Mouse (Mus musculus): ENCODE data around the gene Mtmr3.

Gene Mtmr3

DNA sequence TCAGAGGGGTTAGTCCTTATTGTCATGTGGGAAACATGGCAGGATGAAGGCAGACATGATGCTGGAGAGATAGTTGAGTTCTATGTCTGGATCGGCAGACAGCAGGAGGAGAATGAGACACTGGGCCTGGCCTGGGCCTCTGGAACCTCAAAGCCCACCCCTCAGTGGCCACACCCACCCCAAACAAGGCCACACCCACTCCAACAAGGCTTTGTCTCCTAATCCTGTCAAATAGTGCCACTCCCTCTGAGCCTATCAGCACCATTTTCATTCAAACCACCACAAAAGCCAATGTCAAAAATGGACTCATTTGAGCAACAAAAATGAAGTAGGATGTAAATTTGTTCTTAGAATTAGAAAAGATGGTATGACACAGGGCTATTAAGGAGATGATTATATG is 130.5 kb downstream of the Mtmr3 start:
- no peak for DNase-seq (ENCODE audit: low read depth)

DNA sequence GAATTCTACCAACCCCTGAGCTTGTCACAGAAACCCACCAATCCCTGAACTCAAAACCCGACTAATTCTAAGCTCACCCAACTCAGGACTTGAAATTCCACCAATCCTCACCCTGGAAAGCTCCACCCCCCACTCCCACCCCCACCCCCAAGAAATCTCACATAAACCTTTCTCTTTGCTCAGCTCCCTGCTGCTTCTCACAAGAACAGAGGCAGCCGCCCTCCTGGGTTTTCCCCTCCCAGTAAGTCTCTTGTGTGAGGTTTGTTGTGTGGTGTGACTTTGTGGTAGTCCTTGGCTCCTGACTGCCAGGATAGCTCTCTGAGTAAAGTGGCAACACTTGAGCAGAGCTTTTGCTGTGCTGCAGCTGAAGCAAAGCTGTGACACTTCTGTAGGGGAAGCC is 131.8 kb downstream of the Mtmr3 start:
- no peak for DNase-seq (ENCODE audit: low read depth)

DNA sequence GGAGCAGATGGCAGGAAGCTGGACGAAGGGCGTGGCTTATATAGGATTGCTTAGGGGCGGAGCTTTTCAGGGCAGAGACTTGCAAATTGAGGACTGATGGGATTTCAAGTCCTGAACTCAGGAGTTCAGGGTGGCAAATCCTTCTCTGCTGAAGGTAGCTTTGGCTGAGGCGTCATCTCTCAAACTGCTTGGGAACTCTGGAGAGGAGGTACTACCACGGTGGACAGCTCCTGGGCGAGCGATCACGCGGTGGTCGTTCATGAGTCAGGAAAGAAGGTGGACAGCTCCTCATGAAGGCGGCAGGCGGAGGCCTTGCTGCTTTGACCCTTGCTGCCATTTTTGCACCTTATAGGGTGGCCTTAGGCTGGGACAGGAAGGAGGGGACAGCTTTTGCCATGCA is 133.5 kb downstream of the Mtmr3 start:
- DNase-seq (ENCODE audit: low read depth): no peak

DNA sequence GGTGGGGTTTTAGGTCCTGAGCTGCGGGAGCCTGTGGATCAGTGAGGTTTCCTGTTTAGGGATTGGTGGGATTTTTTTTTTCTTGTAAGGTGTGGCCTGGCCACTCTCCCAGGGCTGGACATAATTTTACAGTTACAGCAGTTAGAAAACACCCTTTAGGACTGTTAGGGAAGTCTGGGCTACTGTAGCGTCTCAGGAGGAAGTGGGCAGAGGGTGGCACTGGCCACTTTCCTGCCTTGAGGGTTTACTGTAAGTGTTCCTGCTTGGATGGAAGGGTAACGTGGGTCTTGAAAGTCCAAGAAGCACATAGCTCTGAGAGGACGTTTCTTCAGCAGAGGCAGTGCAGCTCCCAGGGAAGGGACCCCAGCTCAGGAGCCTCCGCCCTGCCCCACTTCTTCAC is 134.0 kb downstream of the Mtmr3 start:
- no peak for DNase-seq (ENCODE audit: low read depth)

DNA sequence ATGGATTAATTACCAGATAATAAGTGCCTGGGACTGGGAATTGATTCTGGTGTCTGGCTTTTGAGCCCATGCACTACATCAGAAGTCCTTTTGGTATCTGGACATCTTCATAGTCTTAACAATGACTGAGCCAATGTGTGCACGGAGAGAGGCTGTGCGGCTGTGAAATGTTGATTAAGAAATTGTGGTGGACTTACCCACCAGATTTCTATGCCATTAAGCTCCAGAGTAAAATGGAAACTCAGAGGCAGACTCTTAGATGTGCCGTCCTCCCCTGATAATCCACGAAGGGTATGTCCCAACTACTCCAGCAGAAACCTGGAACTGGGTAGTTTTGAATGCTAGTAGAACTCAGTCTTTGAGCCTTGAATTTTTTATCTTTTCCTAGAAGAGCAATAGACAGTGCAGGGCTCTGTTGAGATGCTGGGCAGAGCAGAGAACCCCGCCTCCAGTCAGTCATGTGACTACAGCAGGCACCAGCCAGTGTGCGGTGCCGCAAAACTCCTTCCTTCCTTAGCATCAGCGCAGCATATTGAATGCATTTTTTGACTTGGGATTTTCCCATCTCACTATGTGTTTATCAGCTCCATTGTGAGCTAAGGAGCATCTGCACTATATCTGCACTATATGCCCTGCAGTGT is 139.6 kb downstream of the Mtmr3 start:
- DNase-seq (ENCODE audit: low read depth): no peak

DNA sequence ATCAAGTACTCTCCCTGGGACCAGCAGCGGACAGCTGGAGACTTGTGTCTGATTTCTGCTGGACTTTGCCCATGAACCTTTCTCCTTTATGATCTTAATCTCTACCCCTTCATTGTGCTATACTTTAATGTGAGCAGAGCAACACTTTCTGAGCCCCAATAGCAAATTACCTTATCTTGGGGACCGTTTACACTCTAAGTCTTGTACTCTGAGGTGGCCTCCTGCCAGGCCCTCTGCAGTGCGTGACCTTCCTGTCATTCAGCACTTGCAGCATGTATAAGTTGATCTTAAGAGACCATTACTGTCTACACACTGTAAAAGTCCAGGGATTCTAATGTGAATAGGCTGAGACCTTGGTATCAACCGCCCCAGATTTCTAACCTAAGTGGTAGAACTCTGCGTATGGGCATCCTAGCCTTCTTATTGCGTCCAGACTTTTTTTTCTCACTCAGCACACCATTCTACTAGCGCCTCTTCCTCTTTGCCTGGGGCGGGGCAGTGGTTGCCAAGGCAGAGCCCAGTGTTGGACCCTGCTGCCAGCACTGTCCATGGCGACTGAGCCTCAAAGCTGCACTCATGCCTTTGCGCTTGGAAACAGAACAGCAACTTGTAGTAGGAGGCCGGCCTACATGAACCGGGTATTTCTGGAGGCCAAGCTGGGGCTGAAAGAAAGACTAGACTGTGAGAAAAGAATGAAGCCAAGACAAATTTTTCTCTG is 142.0 kb downstream of the Mtmr3 start:
- DNase-seq (ENCODE audit: low read depth): no peak

DNA sequence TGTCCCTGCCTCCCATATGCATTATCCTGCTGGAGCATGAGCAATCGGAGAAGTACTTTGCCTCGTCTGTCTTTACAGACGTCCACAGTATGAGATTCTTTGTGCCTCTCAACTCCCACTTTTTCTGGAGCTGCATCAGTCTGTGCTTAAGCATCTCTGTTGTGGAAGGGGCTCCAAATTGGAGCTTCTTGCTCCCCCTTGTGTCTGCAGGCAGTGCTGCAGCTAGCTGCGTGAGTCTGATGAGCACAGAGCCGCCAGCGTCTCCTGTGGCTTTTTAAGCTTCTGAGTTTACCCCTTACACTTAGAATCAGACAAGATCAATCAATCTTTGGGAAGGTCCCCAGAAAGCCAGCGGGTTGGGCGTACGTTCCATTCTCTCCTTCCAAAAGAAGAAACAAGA is 143.5 kb downstream of the Mtmr3 start:
- peak; percentile 31 for DNase-seq (ENCODE audit: low read depth)

DNA sequence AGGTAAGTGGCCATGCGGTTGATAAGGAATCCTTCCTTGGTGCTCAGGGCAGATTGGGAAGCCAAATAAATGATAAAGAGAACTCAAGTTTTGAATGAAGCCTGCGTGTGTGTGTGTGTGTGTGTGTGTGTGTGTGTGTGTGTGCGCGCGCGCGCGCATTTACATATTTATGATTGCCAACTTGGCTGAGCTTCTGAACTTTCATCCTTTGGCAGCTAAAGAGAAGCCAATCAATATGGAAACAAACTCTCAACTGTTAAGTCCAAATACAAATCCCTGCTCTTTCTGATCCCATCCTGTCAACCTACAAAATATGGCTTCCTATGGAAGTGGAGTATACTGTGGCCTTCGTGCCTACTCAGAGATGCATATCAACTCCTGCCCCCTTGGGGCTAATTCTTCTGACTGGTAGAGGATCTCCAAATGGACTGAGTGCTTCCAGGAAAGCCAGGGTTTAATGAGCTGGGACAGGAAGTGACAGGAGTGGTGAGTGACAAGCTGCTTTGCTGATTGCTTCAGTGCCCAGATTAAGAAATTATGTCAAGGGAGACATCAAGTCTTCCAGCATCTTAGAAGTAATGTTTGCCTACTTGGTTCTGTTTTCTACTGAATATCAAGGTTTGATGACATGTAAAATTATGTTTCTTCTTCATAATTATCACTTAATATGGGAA is 148.3 kb downstream of the Mtmr3 start:
- no peak for DNase-seq (ENCODE audit: low read depth)

DNA sequence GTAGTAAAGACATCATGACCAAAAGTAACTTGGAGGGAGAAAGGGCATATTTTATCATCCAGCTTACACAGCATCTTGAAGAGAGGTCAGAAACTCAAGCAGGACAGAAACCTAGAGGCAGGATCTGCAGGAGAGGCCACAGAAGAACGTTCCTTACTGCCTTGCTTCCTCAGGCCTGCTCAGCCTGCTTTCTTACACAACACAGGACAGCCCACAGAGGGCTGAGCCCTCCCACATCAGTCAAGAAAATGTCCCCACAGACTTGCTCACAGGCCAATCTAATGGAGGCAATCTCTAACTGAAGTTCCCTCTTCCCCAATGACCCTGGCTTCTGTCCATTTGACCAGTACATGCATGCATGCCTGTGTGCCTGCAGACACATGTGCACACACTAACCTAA is 152.4 kb downstream of the Mtmr3 start:
- no peak for DNase-seq (ENCODE audit: low read depth)

DNA sequence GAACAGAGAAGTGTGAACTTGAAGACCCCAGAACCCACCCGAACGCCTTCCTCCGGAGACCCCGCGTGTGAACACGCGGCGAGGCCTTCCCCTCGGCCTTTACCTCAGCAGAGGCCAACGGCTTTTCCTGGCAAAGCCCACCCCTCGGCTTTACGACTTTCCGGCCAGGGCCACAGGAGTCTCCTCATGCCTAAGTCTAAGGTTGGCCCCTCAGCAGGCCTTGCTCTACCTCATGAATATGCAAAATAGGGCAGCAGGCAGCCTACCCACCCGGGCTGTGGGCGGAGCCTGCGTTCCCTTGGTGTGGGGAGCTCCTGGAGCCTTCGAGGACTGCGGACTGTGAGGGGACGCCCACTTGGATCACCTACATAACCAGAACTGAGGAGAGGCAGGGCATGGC is 153.7 kb downstream of the Mtmr3 start, which contains the start of gene Hormad2:
TSS of gene Hormad2 (minus strand) at position 128 of the 400 bp plus-strand sequence.
- DNase-seq (ENCODE audit: low read depth): peak; percentile 39

DNA sequence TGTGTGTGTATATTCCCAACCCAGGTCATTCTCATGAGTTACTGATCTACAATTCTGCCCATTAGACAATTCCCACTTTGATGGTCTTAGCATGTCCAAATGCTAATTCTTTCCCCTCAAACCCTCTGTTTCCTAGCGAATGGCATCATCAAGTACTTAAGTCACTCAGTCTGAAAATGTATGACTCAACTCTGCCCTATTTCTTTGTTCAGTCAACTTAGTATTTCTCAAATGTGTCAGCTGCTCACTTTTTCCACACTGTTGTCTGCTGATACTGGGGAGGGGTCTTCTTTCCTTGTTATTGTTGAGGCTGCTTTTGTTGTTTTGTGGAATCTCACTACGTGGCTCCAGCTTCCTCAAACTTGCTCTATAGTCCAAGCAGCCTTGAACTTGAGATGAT is 156.5 kb downstream of the Mtmr3 start:
- no peak for DNase-seq (ENCODE audit: low read depth)

DNA sequence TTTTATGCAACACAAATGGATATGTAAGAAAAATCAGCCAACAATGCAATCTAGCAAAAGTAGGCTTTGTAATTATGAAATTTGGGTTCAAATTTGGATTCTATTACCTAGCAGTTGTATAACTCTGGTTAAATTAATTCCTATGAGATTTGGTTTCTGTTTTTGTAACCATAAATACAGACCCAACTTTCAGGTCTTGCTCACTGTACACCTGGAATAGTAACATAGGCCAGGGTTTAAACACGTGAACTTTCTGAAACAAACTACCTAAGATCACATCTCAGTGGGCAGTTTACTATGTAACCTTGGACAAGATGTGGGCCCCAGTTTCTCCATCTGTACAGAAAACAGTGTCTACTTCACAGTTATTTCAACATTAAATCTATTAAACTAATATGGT is 157.3 kb downstream of the Mtmr3 start:
- no peak for DNase-seq (ENCODE audit: low read depth)

DNA sequence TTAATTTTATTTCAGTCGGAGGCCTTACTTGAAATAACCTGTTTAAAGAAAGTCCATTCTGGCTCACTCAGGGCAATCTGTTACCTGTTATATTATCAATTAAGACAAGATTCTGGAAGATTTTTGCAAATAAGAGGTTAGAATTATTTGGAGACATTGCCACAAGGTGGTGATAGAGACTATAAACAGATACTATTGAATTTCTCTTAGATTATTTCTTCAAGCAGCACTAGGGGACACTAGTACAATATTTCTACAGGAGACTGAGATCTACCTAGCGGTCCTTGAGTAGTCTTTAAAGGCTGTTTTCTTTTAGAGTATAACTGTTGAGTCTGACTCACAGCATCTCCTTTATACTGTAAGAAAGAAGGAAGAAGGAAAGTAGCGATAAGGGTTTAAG is 158.0 kb downstream of the Mtmr3 start:
- peak; percentile 15 for DNase-seq (ENCODE audit: low read depth)

DNA sequence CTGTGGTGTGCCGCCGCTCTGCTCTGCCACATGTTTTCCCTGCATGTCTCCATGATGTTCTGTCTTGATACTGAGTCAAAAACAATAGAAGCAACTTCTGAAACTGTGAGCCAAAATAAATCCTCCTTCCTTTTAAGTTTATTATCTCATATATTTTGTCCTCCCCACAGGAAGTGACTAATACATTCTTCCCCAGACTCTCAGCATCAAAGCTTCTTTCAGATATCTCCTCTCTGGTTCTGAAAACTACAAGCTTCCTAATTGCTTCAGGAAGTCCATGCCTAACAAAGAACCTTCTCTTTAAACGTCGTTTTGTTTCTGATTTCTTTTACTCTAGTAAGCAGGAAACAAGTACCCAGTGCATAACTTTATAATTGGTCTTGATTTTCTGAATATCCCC is 160.2 kb downstream of the Mtmr3 start:
- no peak for DNase-seq (ENCODE audit: low read depth)
